Mouse (Mus musculus) frontal cortex, postnatal 36 days (tissue): ENCODE measurements around the gene Rnd3.

Source experiments
- DNase-seq, 2 experiments: peaks; one replicate each; pipeline ENCODE4 v3.0.0; 2022; ENCODE audit warnings: low spot score in 2 of 2

Gene Rnd3

GRCm38 (mm10) chr2:51148975-51149374 is at the start of gene Rnd3:
Gene Rnd3 (minus strand): TSS chr2:51149111.
- peak; percentile 94 for DNase-seq

- no peak for DNase-seq
These were observed 43.4 kb upstream of the Rnd3 start for GRCm38 (mm10) chr2:51192319-51192718.

GRCm38 (mm10) chr2:51185762-51186161 is 36.9 kb upstream of the Rnd3 start:
- DNase-seq: no peak

GRCm38 (mm10) chr2:51182990-51183389 is 34.1 kb upstream of the Rnd3 start:
- DNase-seq: no peak

- DNase-seq: no peak
These were observed 32.5 kb upstream of the Rnd3 start for GRCm38 (mm10) chr2:51181376-51181775.

- no peak for DNase-seq
These were observed 30.2 kb upstream of the Rnd3 start for GRCm38 (mm10) chr2:51179096-51179495.

- no peak for DNase-seq
These were observed 28.7 kb upstream of the Rnd3 start for GRCm38 (mm10) chr2:51177615-51178014.

GRCm38 (mm10) chr2:51175276-51175675 is 26.4 kb upstream of the Rnd3 start:
- DNase-seq: no peak

GRCm38 (mm10) chr2:51161110-51161509 is 12.2 kb upstream of the Rnd3 start:
- no peak for DNase-seq

GRCm38 (mm10) chr2:51148454-51148853 is 457 bp downstream of the Rnd3 start:
- DNase-seq: peak; percentile 20 to 30

GRCm38 (mm10) chr2:51148065-51148407 is 875 bp downstream of the Rnd3 start:
- DNase-seq: no peak

- DNase-seq: peak; percentile 70 to 76
These were observed 1.4 kb downstream of the Rnd3 start for GRCm38 (mm10) chr2:51147318-51148064.

GRCm38 (mm10) chr2:51146871-51147317 is 2.0 kb downstream of the Rnd3 start:
- DNase-seq: peak; percentile 82 to 84

GRCm38 (mm10) chr2:51145838-51146470 is 3.0 kb downstream of the Rnd3 start:
- peak; percentile 37 to 57 for DNase-seq

- DNase-seq: no peak
These were observed 4.4 kb downstream of the Rnd3 start for GRCm38 (mm10) chr2:51144380-51145120.

- DNase-seq: no peak
These were observed 6.5 kb downstream of the Rnd3 start for GRCm38 (mm10) chr2:51142422-51142821.

- DNase-seq: no peak
These were observed 7.6 kb downstream of the Rnd3 start for GRCm38 (mm10) chr2:51141345-51141744.

- DNase-seq: no peak
These were observed 8.4 kb downstream of the Rnd3 start for GRCm38 (mm10) chr2:51140486-51140885.

- no peak for DNase-seq
These were observed 8.9 kb downstream of the Rnd3 start for GRCm38 (mm10) chr2:51139912-51140446.

- DNase-seq: no peak
These were observed 9.5 kb downstream of the Rnd3 start for GRCm38 (mm10) chr2:51139218-51139911.

GRCm38 (mm10) chr2:51137726-51138125 is 11.2 kb downstream of the Rnd3 start:
- no peak for DNase-seq

- no peak for DNase-seq
These were observed 16.7 kb downstream of the Rnd3 start for GRCm38 (mm10) chr2:51132181-51132580.
